Mouse (Mus musculus) embryonic facial prominence, embryonic 11.5 days (tissue): ENCODE data around the gene Dbp. TPM values are rescaled to one million over a fixed set of nuclear protein-coding genes. Genes with fewer than 3 reads are reported as not detected.

Experiments
- ATAC-seq: fragments of 200-750 bp; cut with Nextera tagmentation; replicated peaks from 2 replicates; pipeline ENCODE4 v1.8.0; 2017; ENCODE audit warnings: low read depth; ENCODE audit not compliant: insufficient number of reproducible peaks, low FRiP score, low TSS enrichment
- DNase-seq: peaks from one replicate; pipeline ENCODE4 v3.0.0-alpha.2; 2015; ENCODE audit warnings: low spot score
- H3K27ac ChIP-seq: fragments of 300-500 bp; sonication (generic); replicated peaks from 2 replicates; pipeline ENCODE4 v1.5.1; 2014; ENCODE audit warnings: mild to moderate bottlenecking, low read depth, low read length, control low read depth
- H3K27me3 ChIP-seq: fragments of 300-500 bp; sonication (generic); 2 replicates; pipeline ENCODE4 v1.6.1; 2014; ENCODE audit warnings: mild to moderate bottlenecking, low read length, moderate library complexity, mixed read lengths; ENCODE audit not compliant: control insufficient read depth, insufficient read depth
- H3K36me3 ChIP-seq: fragments of 300-500 bp; sonication (generic); replicated peaks from 2 replicates; pipeline ENCODE4 v1.6.1; 2014; ENCODE audit warnings: low read depth, mild to moderate bottlenecking, low read length, moderate library complexity, mixed read lengths; ENCODE audit not compliant: control insufficient read depth, insufficient read depth
- H3K4me1 ChIP-seq: fragments of 300-500 bp; sonication (generic); 2 replicates; pipeline ENCODE4 v1.6.1; 2014; ENCODE audit warnings: low read length, mixed read lengths; ENCODE audit not compliant: control insufficient read depth, insufficient read depth
- H3K4me2 ChIP-seq: fragments of 300-500 bp; sonication (generic); 2 replicates; pipeline ENCODE4 v1.6.1; 2014; ENCODE audit warnings: low read depth, mild to moderate bottlenecking, control low read depth, low read length, moderate library complexity
- H3K4me3 ChIP-seq: fragments of 300-500 bp; sonication (generic); 2 replicates; pipeline ENCODE4 v1.5.1; 2014; ENCODE audit warnings: low read depth, low read length, control low read depth
- H3K9ac ChIP-seq: fragments of 300-500 bp; sonication (generic); replicated peaks from 2 replicates; pipeline ENCODE4 v1.6.1; 2014; ENCODE audit warnings: mild to moderate bottlenecking, control low read depth, low read length
- H3K9me3 ChIP-seq: fragments of 300-500 bp; sonication (generic); replicated peaks from 2 replicates; pipeline ENCODE4 v1.6.1; 2016; ENCODE audit warnings: mild to moderate bottlenecking, low read length, inconsistent platforms, mixed read lengths; ENCODE audit not compliant: control insufficient read depth
- WGBS: fragments of 180-500 bp; shearing (Covaris S2); extraction: QIAGEN DNeasy Blood & Tissue Kit; methylation state at CpG from one replicate; pipeline ENCODE4 v1.1.7; 2014; 5-methylcytosine and 5-hydroxymethylcytosine counted together
- polyA plus RNA-seq: library from polyadenylated mRNA; unstranded; fragments of >200 nt; fragmentation: Nextera tagmentation; extraction: Ambion mirVana; gene quantifications from 2 replicates; pipeline ENCODE4 v1.2.1, GENCODE M21; 2014

Gene Dbp
- polyA plus RNA-seq, 1 experiment from 2014 or later, result 5.6 TPM

DNA sequence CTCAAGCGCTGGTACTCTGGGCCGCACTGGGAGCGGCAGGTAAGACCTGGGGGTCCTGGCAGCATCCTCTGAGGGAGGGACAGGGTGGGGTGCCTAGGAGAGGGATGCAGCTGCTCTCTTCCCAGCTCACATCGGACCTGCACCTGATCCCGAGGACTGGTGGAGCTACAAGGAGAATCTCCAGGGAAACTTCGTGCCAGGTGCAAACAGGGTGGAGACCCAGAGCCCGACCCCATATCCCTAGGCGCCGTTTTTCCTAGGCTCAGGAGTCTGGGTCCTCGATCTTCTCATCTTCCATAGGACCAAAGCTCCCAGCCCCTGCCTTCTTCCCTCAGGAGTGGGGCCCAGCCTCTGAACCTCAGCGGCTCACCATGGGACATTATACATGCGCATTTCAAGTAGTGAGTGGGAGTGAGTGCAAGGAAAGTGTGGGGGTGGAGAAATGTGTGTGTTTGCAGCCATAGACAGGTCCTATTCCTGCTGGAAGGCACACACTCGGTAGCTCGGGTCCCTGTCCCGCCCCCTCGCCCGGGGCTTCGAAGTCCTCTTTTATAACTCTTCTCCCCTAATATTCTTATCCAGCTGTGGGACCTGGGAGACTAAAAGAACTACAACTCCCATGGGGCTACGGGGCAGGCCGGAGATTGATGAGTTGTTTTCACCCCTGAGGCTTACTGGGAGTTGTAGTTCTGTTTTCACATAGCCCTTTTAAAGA is 4.4 kb upstream of the Dbp start:
- H3K4me3 ChIP-seq, result peak overlapping the region; percentile 31
- H3K4me2 ChIP-seq, result peak overlapping the region; percentile 72
- WGBS, result 1% methylated on average over 20 of the region's 20 CpGs
- H3K36me3 ChIP-seq, result no peaks in the 10 kb centered on the region
- H3K27ac ChIP-seq, result no peak overlapping the region
- DNase-seq (peak; percentile 90), ATAC-seq (no peak)
- H3K27me3 ChIP-seq, result peaks cover 19% of the 10 kb centered on the region
- peak overlapping the region; percentile 51 for H3K9ac ChIP-seq
- peaks cover 7% of the 10 kb centered on the region for H3K4me1 ChIP-seq
- no peaks in the 10 kb centered on the region for H3K9me3 ChIP-seq

DNA sequence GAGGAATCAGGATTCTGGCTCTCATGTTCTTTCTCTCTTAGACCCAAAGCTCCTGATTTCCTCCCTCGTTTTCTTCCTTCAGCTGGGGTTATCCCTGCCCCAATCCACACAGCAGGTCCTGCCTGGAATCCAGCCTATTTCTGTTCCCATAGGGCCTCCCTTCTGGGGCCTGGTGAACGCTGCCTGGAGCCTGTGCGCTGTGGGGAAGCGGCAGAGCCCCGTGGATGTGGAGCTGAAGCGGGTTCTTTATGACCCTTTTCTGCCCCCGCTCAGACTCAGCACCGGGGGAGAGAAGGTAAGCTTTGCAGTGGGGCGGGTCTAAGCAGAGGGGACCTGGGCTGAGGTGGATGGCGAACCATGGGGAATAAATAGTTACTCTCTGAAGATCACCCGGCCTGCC is 3.8 kb upstream of the Dbp start:
- no peaks in the 10 kb centered on the region for H3K36me3 ChIP-seq
- peak overlapping the region; percentile 25 for H3K4me2 ChIP-seq
- H3K4me3 ChIP-seq, result 0 out of 2 replicates have a peak overlapping the region, but pooled peaks have one; percentile 17
- H3K27me3 ChIP-seq, result peaks cover 19% of the 10 kb centered on the region
- WGBS, result 31% methylated on average over 11 of the region's 11 CpGs
- H3K9me3 ChIP-seq, result no peaks in the 10 kb centered on the region
- peak overlapping the region; percentile 41; the same call in 1 of the 2 replicates for H3K9ac ChIP-seq
- no peak for DNase-seq
- no peak for ATAC-seq
- H3K27ac ChIP-seq, result no peak overlapping the region
- H3K4me1 ChIP-seq, result peaks cover 7% of the 10 kb centered on the region

DNA sequence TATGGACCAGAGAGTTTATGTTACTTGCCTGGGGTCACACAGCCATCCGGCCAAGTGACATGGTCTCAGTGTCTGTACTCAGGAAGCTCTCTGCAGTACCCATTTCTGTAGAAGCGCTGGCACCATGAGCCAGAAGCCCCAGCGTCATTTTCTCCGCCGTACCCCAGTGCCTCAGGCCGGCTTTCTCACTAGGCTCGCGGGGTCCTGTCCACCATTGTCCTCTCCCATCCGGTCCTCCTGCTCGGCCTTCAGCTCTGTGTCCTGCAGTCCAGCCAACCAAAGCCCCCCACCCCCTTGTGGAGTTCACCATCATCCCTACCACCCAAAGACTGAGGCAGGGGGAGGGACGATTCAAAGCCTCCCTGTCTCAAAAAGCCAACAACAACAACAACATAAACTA is 3.3 kb upstream of the Dbp start:
- H3K36me3 ChIP-seq, result no peaks in the 10 kb centered on the region
- no peak overlapping the region for H3K4me2 ChIP-seq
- H3K27me3 ChIP-seq, result peaks cover 19% of the 10 kb centered on the region
- no peaks in the 10 kb centered on the region for H3K9me3 ChIP-seq
- ATAC-seq (no peak), DNase-seq (no peak)
- no peak overlapping the region for H3K9ac ChIP-seq
- no peak overlapping the region for H3K4me3 ChIP-seq
- H3K27ac ChIP-seq, result no peak overlapping the region
- H3K4me1 ChIP-seq, result peaks cover 7% of the 10 kb centered on the region
- 80% methylated on average over 11 of the region's 11 CpGs for WGBS

DNA sequence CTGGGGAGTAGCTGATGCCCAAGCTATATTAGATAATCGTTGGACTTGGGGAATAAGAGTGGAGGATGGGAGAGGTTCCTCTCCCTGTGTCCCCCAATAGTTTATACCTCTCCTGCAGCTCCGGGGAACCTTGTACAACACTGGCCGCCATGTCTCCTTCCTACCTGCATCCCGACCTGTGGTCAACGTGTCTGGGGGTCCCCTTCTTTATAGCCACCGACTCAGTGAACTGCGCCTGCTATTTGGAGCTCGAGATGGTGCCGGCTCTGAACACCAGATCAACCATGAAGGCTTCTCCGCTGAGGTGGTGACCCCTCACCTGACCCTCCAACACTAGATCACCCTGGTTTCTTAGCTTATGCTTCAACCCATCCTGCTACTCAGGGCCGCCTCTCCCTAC is 2.6 kb upstream of the Dbp start:
- Histone ChIP-seq H3K9me3 (no peaks in the 10 kb centered on the region), H3K4me3 (no peak overlapping the region), H3K4me2 (no peak overlapping the region), H3K27ac (no peak overlapping the region), H3K4me1 (peaks cover 10% of the 10 kb centered on the region), H3K36me3 (no peaks in the 10 kb centered on the region), H3K9ac (no peak overlapping the region), H3K27me3 (peaks cover 19% of the 10 kb centered on the region)
- no peak for ATAC-seq
- DNase-seq, result no peak
- WGBS, result 92% methylated on average over 11 of the region's 11 CpGs

GRCm38 (mm10) chr7:45702809-45703520 is 1.9 kb upstream of the Dbp start:
- peaks cover 19% of the 10 kb centered on the region for H3K27me3 ChIP-seq
- no peaks in the 10 kb centered on the region for H3K9me3 ChIP-seq
- H3K36me3 ChIP-seq, result no peaks in the 10 kb centered on the region
- H3K4me1 ChIP-seq, result peaks cover 10% of the 10 kb centered on the region
- WGBS, result 88% methylated on average over 17 of the region's 17 CpGs
- peak overlapping the region; percentile 73 for H3K4me2 ChIP-seq
- no peak overlapping the region for H3K4me3 ChIP-seq
- no peak overlapping the region; the same call in 1 of the 2 replicates for H3K9ac ChIP-seq
- DNase-seq, result no peak
- no peak for ATAC-seq
- no peak overlapping the region for H3K27ac ChIP-seq

GRCm38 (mm10) chr7:45703521-45704033 is 1.3 kb upstream of the Dbp start:
- no peaks in the 10 kb centered on the region for H3K9me3 ChIP-seq
- peak overlapping the region; percentile 62 for H3K27ac ChIP-seq
- H3K4me3 ChIP-seq, result peak overlapping the region; percentile 37; the same call in 1 of the 2 replicates
- peaks cover 15% of the 10 kb centered on the region for H3K4me1 ChIP-seq
- peak overlapping the region; percentile 73 for H3K4me2 ChIP-seq
- no peaks in the 10 kb centered on the region for H3K36me3 ChIP-seq
- DNase-seq (no peak), ATAC-seq (no peak)
- H3K27me3 ChIP-seq, result peaks cover 16% of the 10 kb centered on the region
- WGBS, result 43% methylated on average over 12 of the region's 12 CpGs
- H3K9ac ChIP-seq, result peak overlapping the region; percentile 53

DNA sequence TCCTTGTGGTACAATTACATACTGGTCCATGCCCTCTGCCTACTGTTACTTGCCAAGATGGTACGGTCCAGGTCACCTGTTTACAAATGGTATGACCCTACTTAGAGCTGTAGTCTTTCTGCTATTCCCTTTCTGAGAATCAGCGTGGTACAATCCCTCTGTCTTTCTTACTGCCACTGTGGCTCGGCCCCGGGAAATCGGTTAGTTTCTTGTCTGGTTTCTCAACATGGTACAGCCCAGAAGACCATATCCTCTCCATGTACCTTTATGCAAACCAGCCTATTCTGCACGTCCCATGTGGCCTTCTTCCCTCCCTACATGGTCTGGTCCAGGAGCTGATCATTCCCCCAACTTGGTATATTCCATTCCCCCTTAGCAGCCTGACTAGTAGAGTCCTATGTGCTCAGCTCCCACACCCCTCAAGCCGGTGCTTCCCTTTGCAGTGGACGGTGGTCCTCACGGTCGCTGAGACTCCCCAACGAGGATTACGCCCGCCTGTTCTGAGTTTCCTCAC is 785 bp upstream of the Dbp start:
- Histone ChIP-seq H3K27me3 (peaks cover 12% of the 10 kb centered on the region), H3K27ac (peak overlapping the region; percentile 62), H3K9ac (peak overlapping the region; percentile 53), H3K36me3 (no peaks in the 10 kb centered on the region), H3K4me1 (peaks cover 18% of the 10 kb centered on the region), H3K4me2 (peak overlapping the region; percentile 73), H3K9me3 (no peaks in the 10 kb centered on the region), H3K4me3 (peak overlapping the region; percentile 37)
- peak; percentile 40 for ATAC-seq
- peak; percentile 81 for DNase-seq
- WGBS, result 1% methylated on average over 13 of the region's 13 CpGs
